Mouse (Mus musculus) CD4-positive naive resting alpha-beta T cell, adult 57 days (primary cell): ENCODE results near the gene Cltc. TPM values are rescaled to one million over a fixed set of nuclear protein-coding genes. Genes with fewer than 3 reads are reported as not detected.

Experiments
- total RNA-seq: library from RNA; stranded (reverse); gene quantifications from one replicate; pipeline ENCODE4 v1.2.4, GENCODE M21; 2023

The Cltc gene
- total RNA-seq = 170 TPM

DNA sequence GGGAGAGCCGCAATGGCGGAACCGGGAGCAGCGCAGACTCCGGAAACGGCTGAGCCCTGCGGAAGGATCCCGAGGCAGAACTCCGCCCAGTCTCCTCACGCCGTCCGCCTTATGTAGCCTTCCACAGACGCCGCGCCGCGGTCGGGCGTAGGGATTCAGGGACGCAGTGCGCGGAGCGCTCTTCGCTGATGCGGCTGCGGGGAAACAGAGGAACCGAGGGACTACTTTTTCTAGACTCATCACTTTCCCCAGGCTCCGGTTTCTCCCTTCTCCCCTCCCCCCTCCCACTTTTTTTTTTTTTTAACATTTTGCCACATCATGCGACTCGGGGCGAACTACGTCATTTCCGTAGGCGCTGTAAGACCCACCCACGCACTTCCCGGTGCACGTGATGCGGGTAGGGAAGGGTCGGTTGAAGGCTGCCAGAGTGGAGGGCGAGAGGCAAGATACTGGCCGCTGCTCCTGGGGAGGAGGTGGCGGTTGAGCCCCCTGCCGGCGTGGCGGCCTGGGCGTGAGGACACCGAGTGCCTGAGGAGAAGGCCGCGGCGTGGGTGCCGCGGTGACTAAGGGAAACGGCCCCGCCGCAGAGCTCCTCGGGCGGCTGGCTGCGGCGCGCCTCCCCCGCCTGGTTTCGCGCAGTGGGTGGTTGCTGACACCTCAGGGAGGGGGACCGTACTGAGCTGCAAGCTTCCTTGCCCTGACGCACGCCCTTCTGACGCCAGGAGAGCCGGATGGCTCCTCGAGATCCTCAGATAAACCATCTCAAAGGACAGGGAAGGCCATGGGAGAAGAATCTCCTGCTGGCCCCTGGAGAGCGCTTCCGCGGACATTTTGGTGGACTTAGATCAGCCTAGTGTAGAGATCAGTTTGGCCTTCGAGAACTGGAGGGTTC, at the start of gene Cltc:
Gene Cltc (minus strand): TSS at position 86 of the 892 bp plus-strand sequence.

DNA sequence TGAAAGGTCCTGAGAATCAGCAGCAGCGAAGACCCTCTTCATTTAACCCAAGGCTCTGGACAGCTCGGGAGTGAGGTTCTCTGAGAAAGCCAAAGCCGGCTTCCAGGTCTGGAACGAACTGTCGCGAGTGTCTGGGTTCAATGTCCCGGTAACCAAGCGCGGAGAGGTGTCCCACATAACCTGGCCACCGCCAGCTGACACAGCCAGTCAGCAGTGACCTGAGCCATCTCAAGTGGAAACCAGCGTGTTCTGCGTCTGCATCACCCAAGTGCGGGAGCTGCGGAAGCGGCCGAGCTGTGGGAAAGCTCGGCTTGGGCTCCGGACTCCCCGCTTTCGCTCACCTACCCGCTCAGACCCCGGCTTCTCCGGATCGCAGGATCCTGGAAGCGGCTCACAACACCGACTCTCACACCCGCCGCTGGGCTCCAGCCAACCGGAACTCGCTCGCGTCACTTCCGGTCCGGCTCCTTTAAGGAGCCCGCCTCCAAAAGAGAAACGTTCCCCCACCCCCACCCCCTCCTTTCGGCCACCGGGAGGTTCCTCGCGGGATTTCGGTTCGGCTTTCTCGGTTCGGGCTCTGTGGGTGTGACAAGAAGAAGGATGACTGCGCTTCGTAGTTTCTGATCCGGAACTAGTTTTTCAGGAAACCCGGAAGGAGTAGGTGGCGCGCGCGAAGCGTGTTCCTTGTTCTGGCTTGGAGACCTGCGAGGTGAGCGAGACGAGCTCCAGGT, 73.8 kb downstream of the Cltc start, which contains the start of the genes Vmp1 and Ptrh2:
Gene Vmp1 (minus strand): TSS at position 442 of the 731 bp plus-strand sequence.
Gene Ptrh2 (plus strand): TSS at position 591 of the 731 bp plus-strand sequence.

Other genes starting within 250 kb of the Cltc start
- gene Rps6kb1, start 212.8 kb downstream of the Cltc start, total RNA-seq = 54.0 TPM
- gene Tubd1, start 212.6 kb downstream of the Cltc start, total RNA-seq = 8.0 TPM
- 47.4 TPM for gene Vmp1, start 73.7 kb downstream of the Cltc start, total RNA-seq
- 5.3 TPM for gene Ptrh2, start 73.6 kb downstream of the Cltc start, total RNA-seq
- gene Dhx40, start 50.2 kb upstream of the Cltc start, total RNA-seq = 79.3 TPM
- 3.3 TPM for gene Ypel2, start 236.1 kb upstream of the Cltc start, total RNA-seq